10 mouse cellular contexts compared by ENCODE assay signal in genomic region chr13:29273693-29274221, GRCm38 (mm10).
A peak's percentile ranks its signal among the peaks of the same experiment; 100 is the strongest.
DNase-seq lines count a peak whose midpoint lies in the region; ATAC-seq lines count a peak whose summit lies in the region.
"Had no signal": no experiment of that assay in that cellular context is flagged by ENCODE, and none has a peak within 500 bp of the region (broad histone marks: within the 10 kb centered on the region; RNA-seq: fewer than 3 reads in every experiment).

No protein-coding gene starts in this region.

- no peak overlapping the region for H3K4me2 ChIP-seq in hindbrain, embryonic 16.5 days (ENCODE audit: low read length)
- no peak overlapping the region for H3K4me2 ChIP-seq in midbrain, embryonic 15.5 days

- DNase-seq in heart, adult 11 months, result peak; percentile 49
- DNase-seq in heart, adult 18-20 months, result no peak
- DNase-seq in cerebellum, adult 8-10 months, result peak; percentile 32
- no peak for DNase-seq in adipocyte (ENCODE audit: low spot score)
- no peak for DNase-seq in gastrocnemius, adult 8-10 months (ENCODE audit: low spot score in 2 of 2)
- DNase-seq in lung, postnatal 10 days, result no peak
- DNase-seq: adrenal gland, postnatal 36 days had no signal

- ATAC-seq in hindbrain, embryonic 16.5 days, result peak; percentile 75
- peak; percentile 70 for ATAC-seq in midbrain, embryonic 15.5 days (replicated peaks)
- ATAC-seq: CD4-positive, CD25-positive, alpha-beta regulatory T cell, adult 4 months had no signal

- H3K36me3 ChIP-seq in hindbrain, embryonic 16.5 days (ENCODE audit: control insufficient read depth, insufficient read depth, low read length), result no peaks in the 10 kb centered on the region
- H3K36me3 ChIP-seq in midbrain, embryonic 15.5 days (replicated peaks), result no peaks in the 10 kb centered on the region

- H3K27ac ChIP-seq in hindbrain, embryonic 16.5 days (ENCODE audit: low read depth, low read length), result peak overlapping the region; percentile 72
- peak overlapping the region; percentile 64 for H3K27ac ChIP-seq in midbrain, embryonic 15.5 days

- no peaks in the 10 kb centered on the region for H3K9me3 ChIP-seq in hindbrain, embryonic 16.5 days (ENCODE audit: control insufficient read depth, low read length)
- no peaks in the 10 kb centered on the region for H3K9me3 ChIP-seq in midbrain, embryonic 15.5 days

- 32% methylated on average over 4 of the region's 4 CpGs for WGBS in hindbrain, embryonic 16.5 days
- WGBS in midbrain, embryonic 15.5 days, result 16% methylated on average over 4 of the region's 4 CpGs

- no peak overlapping the region for H3K9ac ChIP-seq in hindbrain, embryonic 16.5 days (ENCODE audit: low read depth, low read length)
- H3K9ac ChIP-seq in midbrain, embryonic 15.5 days, result no peak overlapping the region

- no peaks in the 10 kb centered on the region for H3K27me3 ChIP-seq in hindbrain, embryonic 16.5 days (replicated peaks; ENCODE audit: control insufficient read depth, insufficient read depth, low read length)
- H3K27me3 ChIP-seq in midbrain, embryonic 15.5 days (replicated peaks), result no peaks in the 10 kb centered on the region

- H3K4me3 ChIP-seq in hindbrain, embryonic 16.5 days (ENCODE audit: low read length), result no peak overlapping the region
- H3K4me3 ChIP-seq in midbrain, embryonic 15.5 days, result no peak overlapping the region

- peaks cover 7% of the 10 kb centered on the region; the same call in 1 of the 2 replicates for H3K4me1 ChIP-seq in hindbrain, embryonic 16.5 days (ENCODE audit: control insufficient read depth, insufficient read depth, low read depth, low read length)
- peaks cover 13% of the 10 kb centered on the region for H3K4me1 ChIP-seq in midbrain, embryonic 15.5 days

Comparison
In these comparisons a context has a peak if more than half of its experiments do, and no peak if none do; other contexts are left out.
1. DNase-seq: peak in heart, adult 11 months (single experiment) and cerebellum, adult 8-10 months (single experiment); none in heart, adult 18-20 months (0 of 2), adipocyte (single experiment), gastrocnemius, adult 8-10 months (0 of 2) and lung, postnatal 10 days (single experiment).